Mouse (Mus musculus): ENCODE measurements around the gene Ncor1. TPM values are rescaled to one million over a fixed set of nuclear protein-coding genes. Genes with fewer than 3 reads are reported as not detected.

Gene Ncor1
- polyA plus RNA-seq, 1 experiment from 2014 or later = 127 TPM

DNA sequence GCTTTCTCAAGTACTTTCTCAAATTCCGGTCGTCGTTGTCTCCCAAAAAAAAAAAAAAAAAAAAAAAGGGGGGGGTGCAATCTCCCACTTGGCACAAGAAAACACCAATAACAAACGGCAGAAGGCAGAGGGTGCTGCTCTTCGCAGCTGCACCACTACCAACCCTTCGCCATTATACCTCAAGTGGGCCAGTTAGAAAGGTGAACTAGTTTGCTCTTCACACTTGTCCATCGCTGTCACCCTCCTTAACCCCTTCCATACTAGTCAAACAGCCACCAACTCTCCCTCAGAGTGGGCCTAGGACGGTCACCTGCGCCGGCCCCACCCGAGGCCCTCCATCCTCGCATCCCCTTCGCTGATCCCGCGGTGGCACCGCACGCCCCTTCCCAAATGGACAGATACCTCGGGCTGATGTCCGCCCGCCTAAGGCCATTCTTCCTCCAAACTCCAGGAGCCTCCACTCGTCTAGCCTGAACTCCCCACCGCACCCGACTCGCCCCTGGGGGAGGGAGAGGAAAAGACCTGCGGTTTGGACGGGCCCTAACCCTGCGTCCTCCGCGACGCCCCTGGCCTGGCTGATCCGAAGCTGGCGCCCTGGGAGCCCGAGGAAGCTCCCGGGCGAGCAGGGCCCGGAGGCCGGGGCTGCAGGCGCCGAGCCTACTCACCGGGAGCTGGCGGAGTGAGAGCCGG is 1.7 kb downstream of the Ncor1 start:
- H3K4me1 ChIP-seq (replicated peaks) = peaks cover 21% of the 10 kb centered on the region
- H3K4me3 ChIP-seq = peak overlapping the region; percentile 97
- H3K27ac ChIP-seq = peak overlapping the region; percentile 100
- no peaks in the 10 kb centered on the region for H3K27me3 ChIP-seq (ENCODE audit: insufficient read depth, poor library complexity, severe bottlenecking)
- no peaks in the 10 kb centered on the region for H3K9me3 ChIP-seq
- WGBS = under 1% methylated on average over 42 of the region's 42 CpGs
- DNase-seq (ENCODE audit: low spot score) = peak; percentile 78
- H3K36me3 ChIP-seq = peaks cover 10% of the 10 kb centered on the region; the same call in 1 of the 2 replicates

- peak overlapping the region; percentile 97 for H3K4me3 ChIP-seq
- no peaks in the 10 kb centered on the region for H3K27me3 ChIP-seq (ENCODE audit: insufficient read depth, poor library complexity, severe bottlenecking)
- no peaks in the 10 kb centered on the region for H3K9me3 ChIP-seq
- peaks cover 12% of the 10 kb centered on the region for H3K36me3 ChIP-seq
- no peak for DNase-seq (ENCODE audit: low spot score)
- WGBS = 12% methylated on average over 3 of the region's 3 CpGs
- peak overlapping the region; percentile 100 for H3K27ac ChIP-seq
- peaks cover 21% of the 10 kb centered on the region for H3K4me1 ChIP-seq (replicated peaks)
Measured at GRCm38 (mm10) chr11:62456021-62456482, 2.3 kb downstream of the Ncor1 start.

GRCm38 (mm10) chr11:62455193-62455592 is 3.1 kb downstream of the Ncor1 start:
- peaks cover 21% of the 10 kb centered on the region for H3K4me1 ChIP-seq (replicated peaks)
- H3K4me3 ChIP-seq = peak overlapping the region; percentile 97; the same call in 1 of the 2 replicates
- H3K9me3 ChIP-seq = no peaks in the 10 kb centered on the region
- WGBS = 84% methylated on average over 1 of the region's 1 CpGs
- H3K27me3 ChIP-seq (ENCODE audit: insufficient read depth, poor library complexity, severe bottlenecking) = no peaks in the 10 kb centered on the region
- no peak overlapping the region for H3K27ac ChIP-seq
- peaks cover 21% of the 10 kb centered on the region for H3K36me3 ChIP-seq
- DNase-seq (ENCODE audit: low spot score) = no peak

GRCm38 (mm10) chr11:62448971-62449370 is 9.4 kb downstream of the Ncor1 start:
- H3K27me3 ChIP-seq (ENCODE audit: insufficient read depth, poor library complexity, severe bottlenecking) = no peaks in the 10 kb centered on the region
- WGBS = 95% methylated on average over 6 of the region's 6 CpGs
- no peaks in the 10 kb centered on the region for H3K9me3 ChIP-seq
- H3K4me1 ChIP-seq (replicated peaks) = no peaks in the 10 kb centered on the region
- peaks cover 59% of the 10 kb centered on the region for H3K36me3 ChIP-seq
- no peak overlapping the region for H3K4me3 ChIP-seq
- DNase-seq (ENCODE audit: low spot score) = no peak
- H3K27ac ChIP-seq = no peak overlapping the region

DNA sequence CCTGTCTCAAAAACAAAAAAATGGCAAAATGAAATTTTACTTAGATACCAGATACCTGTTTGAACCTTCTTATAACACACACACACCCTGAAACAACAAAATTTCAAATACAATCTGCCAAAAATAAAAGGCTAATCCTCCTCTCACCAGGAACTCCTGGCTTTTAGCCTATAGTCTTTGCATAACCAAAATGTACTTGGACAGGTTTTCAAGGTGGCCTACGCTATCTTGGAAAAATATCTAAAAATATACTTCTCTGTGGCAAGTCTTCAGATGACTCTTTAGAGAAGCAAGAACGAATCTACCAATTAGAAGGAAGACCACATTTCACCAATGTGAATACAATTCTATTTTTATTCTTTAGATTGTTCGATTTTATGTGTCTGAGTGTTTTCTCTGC is 12.5 kb downstream of the Ncor1 start:
- Histone ChIP-seq H3K27ac (no peak overlapping the region), H3K4me3 (no peak overlapping the region), H3K9me3 (no peaks in the 10 kb centered on the region), H3K4me1 (replicated peaks) (no peaks in the 10 kb centered on the region), H3K36me3 (peaks cover 54% of the 10 kb centered on the region), H3K27me3 (ENCODE audit: insufficient read depth, poor library complexity, severe bottlenecking) (no peaks in the 10 kb centered on the region)
- no peak for DNase-seq (ENCODE audit: low spot score)
- whole genome bisulfite sequencing = 95% methylated on average over 3 of the region's 3 CpGs

GRCm38 (mm10) chr11:62440670-62441315 is 17.5 kb downstream of the Ncor1 start:
- Histone ChIP-seq H3K27me3 (ENCODE audit: insufficient read depth, poor library complexity, severe bottlenecking) (no peaks in the 10 kb centered on the region), H3K4me1 (replicated peaks) (no peaks in the 10 kb centered on the region), H3K4me3 (no peak overlapping the region), H3K36me3 (peaks cover 67% of the 10 kb centered on the region), H3K27ac (no peak overlapping the region), H3K9me3 (no peaks in the 10 kb centered on the region)
- WGBS = 94% methylated on average over 9 of the region's 9 CpGs
- no peak for DNase-seq (ENCODE audit: low spot score)

DNA sequence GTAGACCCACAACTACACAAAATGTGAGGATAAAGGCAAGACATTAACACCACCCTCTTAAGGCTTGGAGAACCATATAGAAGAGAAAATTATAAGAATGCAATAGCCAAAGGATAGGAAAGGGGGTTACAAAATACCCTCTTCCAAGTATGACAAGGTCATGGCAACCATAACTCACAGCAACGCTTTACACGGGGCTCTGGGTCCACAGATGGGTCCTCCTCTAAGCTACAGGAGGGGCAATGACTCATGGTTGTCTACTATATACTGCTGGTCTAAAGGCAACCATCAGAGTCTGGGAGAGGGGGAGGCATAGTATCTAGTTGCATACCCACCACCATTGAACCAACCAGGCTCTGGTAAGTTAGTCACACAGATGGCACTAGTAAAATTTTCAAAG is 26.1 kb downstream of the Ncor1 start:
- H3K9me3 ChIP-seq = no peaks in the 10 kb centered on the region
- H3K4me1 ChIP-seq (replicated peaks) = no peaks in the 10 kb centered on the region
- H3K27ac ChIP-seq = no peak overlapping the region
- H3K4me3 ChIP-seq = no peak overlapping the region
- no peaks in the 10 kb centered on the region for H3K27me3 ChIP-seq (ENCODE audit: insufficient read depth, poor library complexity, severe bottlenecking)
- H3K36me3 ChIP-seq = peaks cover 85% of the 10 kb centered on the region
- 97% methylated on average over 2 of the region's 2 CpGs for WGBS
- DNase-seq (ENCODE audit: low spot score) = no peak

DNA sequence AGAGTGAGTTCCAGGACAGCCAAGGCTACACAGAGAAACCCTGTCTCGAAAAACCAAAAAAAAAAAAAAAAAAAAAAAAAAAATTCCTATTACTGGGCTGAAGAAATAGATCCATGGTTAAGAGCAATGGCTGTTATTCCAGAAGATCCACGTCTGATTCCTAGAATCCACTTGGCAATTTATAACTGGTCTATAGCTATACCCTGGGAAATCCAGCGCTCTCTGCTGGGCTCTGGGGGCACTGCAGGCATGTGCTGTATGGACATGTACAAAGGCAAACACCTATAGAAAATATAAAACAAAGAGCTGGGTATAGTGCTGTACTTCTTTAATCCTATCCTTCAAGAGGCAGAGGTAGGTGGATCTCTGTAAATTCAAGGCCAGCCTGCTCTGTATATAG is 31.2 kb downstream of the Ncor1 start:
- Histone ChIP-seq H3K4me1 (replicated peaks) (no peaks in the 10 kb centered on the region), H3K27ac (no peak overlapping the region), H3K9me3 (no peaks in the 10 kb centered on the region), H3K27me3 (ENCODE audit: insufficient read depth, poor library complexity, severe bottlenecking) (no peaks in the 10 kb centered on the region), H3K4me3 (no peak overlapping the region), H3K36me3 (peaks cover 77% of the 10 kb centered on the region)
- WGBS = 82% methylated on average over 2 of the region's 3 CpGs
- DNase-seq (ENCODE audit: low spot score) = no peak

DNA sequence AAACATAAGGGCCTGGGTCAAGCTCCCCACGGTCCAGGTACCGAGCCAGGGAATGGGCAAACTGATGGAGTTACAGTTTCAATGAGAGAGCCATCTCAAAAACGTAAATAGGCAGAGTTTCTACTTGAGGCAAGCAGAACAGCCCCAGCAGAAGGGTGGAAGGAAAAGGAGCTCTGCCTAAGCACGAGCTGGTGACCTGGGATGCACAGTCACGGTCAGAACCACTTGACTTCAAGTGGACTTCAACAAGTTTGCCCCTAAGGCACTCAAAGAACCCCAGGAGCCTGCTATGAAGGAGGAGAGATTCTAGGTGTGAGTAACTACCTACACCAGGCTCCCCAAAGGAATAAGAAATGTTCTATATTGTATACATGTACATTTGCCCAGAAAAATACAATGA is 32.1 kb downstream of the Ncor1 start:
- Histone ChIP-seq H3K4me3 (no peak overlapping the region), H3K36me3 (peaks cover 77% of the 10 kb centered on the region), H3K27me3 (ENCODE audit: insufficient read depth, poor library complexity, severe bottlenecking) (no peaks in the 10 kb centered on the region), H3K9me3 (no peaks in the 10 kb centered on the region), H3K27ac (no peak overlapping the region), H3K4me1 (replicated peaks) (no peaks in the 10 kb centered on the region)
- WGBS = 96% methylated on average over 5 of the region's 5 CpGs
- no peak for DNase-seq (ENCODE audit: low spot score)

DNA sequence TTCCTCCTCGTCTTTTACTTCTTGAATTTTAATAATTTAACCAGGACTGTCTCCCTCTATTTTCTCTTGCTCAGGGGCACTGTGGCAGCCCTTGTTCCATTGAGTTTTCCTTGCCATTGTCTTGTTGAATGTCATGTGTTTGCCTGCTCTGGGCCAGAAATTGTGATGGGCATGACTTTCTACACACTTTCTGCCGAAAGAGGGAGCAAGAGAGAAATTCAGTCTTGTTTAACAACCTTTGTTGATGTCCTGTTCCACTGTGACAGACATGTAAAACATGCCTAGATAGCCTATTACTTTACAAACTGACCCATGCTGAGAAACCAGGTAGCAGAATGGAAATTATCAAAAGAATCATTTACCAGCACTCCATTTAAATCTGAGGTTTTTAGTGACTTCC is 33.8 kb downstream of the Ncor1 start:
- Histone ChIP-seq H3K4me3 (no peak overlapping the region), H3K27ac (no peak overlapping the region), H3K4me1 (replicated peaks) (no peaks in the 10 kb centered on the region), H3K27me3 (ENCODE audit: insufficient read depth, poor library complexity, severe bottlenecking) (no peaks in the 10 kb centered on the region), H3K9me3 (no peaks in the 10 kb centered on the region), H3K36me3 (peaks cover 75% of the 10 kb centered on the region)
- no peak for DNase-seq (ENCODE audit: low spot score)
- 81% methylated on average over 2 of the region's 2 CpGs for WGBS

- Histone ChIP-seq H3K4me3 (no peak overlapping the region), H3K27ac (no peak overlapping the region), H3K36me3 (peaks cover 86% of the 10 kb centered on the region), H3K4me1 (replicated peaks) (no peaks in the 10 kb centered on the region), H3K9me3 (no peaks in the 10 kb centered on the region), H3K27me3 (ENCODE audit: insufficient read depth, poor library complexity, severe bottlenecking) (no peaks in the 10 kb centered on the region)
- 93% methylated on average over 4 of the region's 4 CpGs for WGBS
- DNase-seq (ENCODE audit: low spot score) = no peak
Measured at GRCm38 (mm10) chr11:62415026-62415425, 43.3 kb downstream of the Ncor1 start.

DNA sequence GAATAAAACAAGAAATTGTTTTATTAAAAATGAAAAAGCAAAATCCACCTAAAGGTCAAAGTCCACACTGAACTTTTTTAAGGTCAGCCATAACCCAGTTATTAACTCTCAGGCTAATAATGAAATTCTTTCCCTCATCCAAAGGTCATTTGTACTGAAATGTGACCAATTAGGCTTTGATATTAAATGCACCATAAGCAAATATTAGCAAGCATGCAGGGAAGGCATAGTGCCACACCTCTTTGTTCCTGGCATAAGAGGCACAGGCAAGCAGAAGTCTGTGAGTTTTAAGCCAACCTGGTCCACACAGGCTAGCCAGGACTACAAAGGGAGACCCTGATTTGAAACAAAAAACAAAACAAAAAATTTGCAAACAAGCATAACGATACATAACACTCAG is 48.7 kb downstream of the Ncor1 start:
- no peaks in the 10 kb centered on the region for H3K27me3 ChIP-seq (ENCODE audit: insufficient read depth, poor library complexity, severe bottlenecking)
- no peaks in the 10 kb centered on the region for H3K4me1 ChIP-seq (replicated peaks)
- H3K9me3 ChIP-seq = no peaks in the 10 kb centered on the region
- no peak overlapping the region for H3K27ac ChIP-seq
- no peak overlapping the region for H3K4me3 ChIP-seq
- no peak for DNase-seq (ENCODE audit: low spot score)
- peaks cover 79% of the 10 kb centered on the region for H3K36me3 ChIP-seq
- 88% methylated on average over 1 of the region's 1 CpGs for WGBS

DNA sequence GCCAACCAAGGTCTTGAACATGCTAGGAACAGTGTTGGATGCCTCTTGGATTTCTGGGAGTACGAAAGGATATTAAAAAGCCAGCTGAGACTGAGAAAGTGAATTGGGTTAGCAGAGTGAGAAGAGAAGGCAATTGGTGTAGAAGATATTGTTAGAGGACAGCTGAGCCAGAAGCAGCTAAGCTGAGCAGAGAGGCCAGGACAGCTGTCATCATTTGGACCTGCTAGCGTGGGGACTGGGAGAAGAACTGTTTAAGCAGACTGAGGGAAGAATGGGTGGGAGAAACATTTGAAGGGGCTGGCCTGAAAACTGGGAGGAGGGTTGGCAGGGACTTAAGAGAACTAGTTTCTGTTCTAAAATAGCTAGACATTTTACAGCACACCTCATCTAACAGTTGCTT is 49.5 kb downstream of the Ncor1 start:
- WGBS = 91% methylated on average over 2 of the region's 2 CpGs
- Histone ChIP-seq H3K4me1 (replicated peaks) (no peaks in the 10 kb centered on the region), H3K27me3 (ENCODE audit: insufficient read depth, poor library complexity, severe bottlenecking) (no peaks in the 10 kb centered on the region), H3K27ac (no peak overlapping the region), H3K4me3 (no peak overlapping the region), H3K36me3 (peaks cover 74% of the 10 kb centered on the region), H3K9me3 (no peaks in the 10 kb centered on the region)
- no peak for DNase-seq (ENCODE audit: low spot score)

Data from hindbrain, embryonic 10.5 days (tissue).